Mouse (Mus musculus): ENCODE measurements at regions not wholly inside any gene's neighbourhood (a gene's known extent, or its start where the extent isn't known, plus 50 kb on each side); places are given as distances from the start of the nearest gene placed in this dataset.

DNA sequence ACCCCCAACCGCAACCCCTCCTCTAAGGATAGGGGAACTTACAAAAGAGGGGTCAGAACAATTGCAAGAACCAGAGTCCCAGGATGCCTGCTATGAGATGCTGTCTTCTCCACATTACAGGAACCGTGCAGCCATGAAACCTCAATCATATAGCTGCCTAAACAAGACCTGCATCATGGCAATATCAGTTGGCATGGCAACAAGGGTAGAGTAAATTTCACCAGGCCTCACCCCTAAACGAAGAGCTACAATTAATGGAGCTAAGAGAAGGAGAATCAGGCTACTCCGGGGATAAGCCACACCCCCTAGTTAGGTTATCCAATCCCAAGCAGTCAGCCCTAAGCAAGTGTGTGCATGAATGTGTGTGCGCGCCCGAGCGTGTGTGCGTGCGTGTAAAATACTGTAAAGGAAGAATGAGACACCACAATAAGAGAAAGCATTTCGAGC is 80.1 kb upstream of the Atl2 start:
- TF ChIP-seq CTCF (conservative IDR thresholded peaks at IDR 0.05; ENCODE audit: low read length): no peak
- no peak for TF ChIP-seq NANOG (IDR thresholded peaks at IDR 0.05; ENCODE audit: borderline replicate concordance, low read length)
- no peak for TF ChIP-seq POU5F1 (IDR thresholded peaks at IDR 0.05; ENCODE audit: borderline replicate concordance, low read length)
